Mouse (Mus musculus): ENCODE measurements around the gene Bahcc1. TPM values are rescaled to one million over a fixed set of nuclear protein-coding genes. Genes with fewer than 3 reads are reported as not detected.

Bahcc1 gene
- total RNA-seq, 4 experiments from 2014 or later: 16.6 to 24.5 (median 19.5) TPM

- DNase-seq: peak; percentile 68
These were observed 2.6 kb upstream of the Bahcc1 start for GRCm38 (mm10) chr11:120229861-120230751.

GRCm38 (mm10) chr11:120230841-120231370 lies 1.8 kb upstream of the Bahcc1 start:
- DNase-seq: peak; percentile 37

- DNase-seq: peak; percentile 99
These were observed 1.4 kb upstream of the Bahcc1 start for GRCm38 (mm10) chr11:120231379-120231778.

GRCm38 (mm10) chr11:120233441-120234135 lies 841 bp downstream of the Bahcc1 start:
- DNase-seq: no peak

GRCm38 (mm10) chr11:120234136-120234775 lies 1.5 kb downstream of the Bahcc1 start:
- DNase-seq: no peak

GRCm38 (mm10) chr11:120234776-120235181 lies 2.0 kb downstream of the Bahcc1 start:
- no peak for DNase-seq

GRCm38 (mm10) chr11:120235385-120236113 lies 2.8 kb downstream of the Bahcc1 start:
- DNase-seq: no peak

GRCm38 (mm10) chr11:120236114-120236437 lies 3.3 kb downstream of the Bahcc1 start:
- no peak for DNase-seq

GRCm38 (mm10) chr11:120236438-120237165 lies 3.9 kb downstream of the Bahcc1 start:
- no peak for DNase-seq

- DNase-seq: no peak
These were observed 4.7 kb downstream of the Bahcc1 start for GRCm38 (mm10) chr11:120237166-120238131.

- DNase-seq: no peak
These were observed 5.6 kb downstream of the Bahcc1 start for GRCm38 (mm10) chr11:120238306-120238705.

- DNase-seq: no peak
These were observed 6.1 kb downstream of the Bahcc1 start for GRCm38 (mm10) chr11:120238751-120239359.

GRCm38 (mm10) chr11:120239581-120239991 lies 6.8 kb downstream of the Bahcc1 start:
- DNase-seq: no peak

GRCm38 (mm10) chr11:120240206-120240605 lies 7.5 kb downstream of the Bahcc1 start:
- DNase-seq: no peak

- no peak for DNase-seq
These were observed 8.5 kb downstream of the Bahcc1 start for GRCm38 (mm10) chr11:120240941-120241890.

GRCm38 (mm10) chr11:120241981-120242725 lies 9.4 kb downstream of the Bahcc1 start:
- DNase-seq: no peak

GRCm38 (mm10) chr11:120242726-120243530 lies 10.2 kb downstream of the Bahcc1 start:
- no peak for DNase-seq

Measured in adrenal gland, adult 8-10 months (tissue).